Comparison of ENCODE assay signal across 8 mouse cellular contexts in the genomic region with DNA sequence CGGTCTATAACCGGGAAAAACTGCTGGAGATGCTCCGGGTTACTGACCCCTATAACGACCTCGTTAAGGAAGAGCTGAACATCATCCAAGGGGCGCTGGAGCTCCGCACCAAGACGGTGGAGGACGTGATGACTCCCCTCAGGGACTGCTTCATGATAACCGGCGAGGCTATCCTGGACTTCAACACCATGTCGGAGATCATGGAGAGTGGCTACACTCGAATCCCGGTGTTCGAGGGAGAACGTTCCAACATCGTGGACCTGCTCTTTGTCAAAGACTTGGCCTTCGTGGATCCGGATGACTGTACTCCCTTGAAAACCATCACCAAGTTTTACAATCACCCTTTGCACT. TPM values are rescaled to one million over a fixed set of nuclear protein-coding genes. Genes with fewer than 3 reads are reported as not detected.
DNase-seq lines count a peak whose midpoint lies in the region; ATAC-seq and TF ChIP-seq lines count a peak whose summit lies in the region.

No protein-coding gene starts in this region.

- H3K36me3 ChIP-seq in lung, embryonic 14.5 days (ENCODE audit: insufficient read depth): no peaks in the 10 kb centered on the region
- H3K36me3 ChIP-seq in forebrain, embryonic 14.5 days (ENCODE audit: control insufficient read depth, insufficient read depth, low read length): no peaks in the 10 kb centered on the region
- H3K36me3 ChIP-seq in splenic B cell, adult 2 months (ENCODE audit: control insufficient read depth, insufficient read depth, low read length, poor library complexity, severe bottlenecking): no peaks in the 10 kb centered on the region

- TF ChIP-seq CTCF in lung, embryonic 14.5 days (IDR thresholded peaks at IDR 0.05; ENCODE audit: low read depth): no peak

- 3% methylated on average over 19 of the region's 19 CpGs for WGBS in lung, embryonic 14.5 days
- WGBS in forebrain, embryonic 14.5 days: under 1% methylated on average over 19 of the region's 19 CpGs

- peaks cover 24% of the 10 kb centered on the region; the same call in 1 of the 2 replicates for H3K27me3 ChIP-seq in lung, embryonic 14.5 days (ENCODE audit: insufficient read depth, low read length)
- H3K27me3 ChIP-seq in forebrain, embryonic 14.5 days (replicated peaks; ENCODE audit: control insufficient read depth, insufficient read depth, low read length): peaks cover 12% of the 10 kb centered on the region; the same call in 1 of the 2 replicates
- 0 out of 2 replicates have a peak, but pooled peaks cover 2% of the 10 kb centered on the region for H3K27me3 ChIP-seq in splenic B cell, adult 2 months (ENCODE audit: control insufficient read depth, insufficient read depth, low read length, poor library complexity, severe bottlenecking)

- H3K4me1 ChIP-seq in lung, embryonic 14.5 days (ENCODE audit: insufficient read depth): peaks cover 6% of the 10 kb centered on the region; the same call in 1 of the 2 replicates
- peaks cover 13% of the 10 kb centered on the region for H3K4me1 ChIP-seq in forebrain, embryonic 14.5 days (ENCODE audit: control insufficient read depth, insufficient read depth, low read length)

- no peak overlapping the region for H3K27ac ChIP-seq in lung, embryonic 14.5 days (ENCODE audit: low read depth)
- H3K27ac ChIP-seq in forebrain, embryonic 14.5 days (ENCODE audit: low read depth, low read length): no peak overlapping the region

- H3K9ac ChIP-seq in lung, embryonic 14.5 days: no peak overlapping the region
- H3K9ac ChIP-seq in forebrain, embryonic 14.5 days (ENCODE audit: low read length): peak overlapping the region; percentile 73

- H3K9me3 ChIP-seq in lung, embryonic 14.5 days (ENCODE audit: low read depth, low read length): no peaks in the 10 kb centered on the region
- no peaks in the 10 kb centered on the region for H3K9me3 ChIP-seq in forebrain, embryonic 14.5 days (replicated peaks; ENCODE audit: control insufficient read depth, low read length)

- ATAC-seq in lung, embryonic 14.5 days (ENCODE audit: insufficient read depth): no peak
- no peak for ATAC-seq in forebrain, embryonic 14.5 days

- H3K4me2 ChIP-seq in lung, embryonic 14.5 days: peak overlapping the region; percentile 100
- H3K4me2 ChIP-seq in forebrain, embryonic 14.5 days (ENCODE audit: low read length): peak overlapping the region; percentile 99

- peak overlapping the region; percentile 90 for H3K4me3 ChIP-seq in lung, embryonic 14.5 days (ENCODE audit: low read depth, low read length)
- peak overlapping the region; percentile 84 for H3K4me3 ChIP-seq in forebrain, embryonic 14.5 days (ENCODE audit: low read depth, low read length)

- DNase-seq in adrenal gland, adult 2 months: peak; percentile 52
- DNase-seq in adrenal gland, postnatal 10 days: no peak
- no peak for DNase-seq in lung, embryonic 14.5 days
- no peak for DNase-seq in lung, postnatal 4 days
- peak; percentile 17 for DNase-seq in forebrain, embryonic 14.5 days (ENCODE audit: low spot score)
- peak; percentile 17 for DNase-seq in liver
- peak; percentile 11 for DNase-seq in splenic B cell, adult 2 months (ENCODE audit: low read depth, low spot score)
- DNase-seq in cerebellum, adult 9-10 months: no peak

RNA-seq across cellular contexts. Expression of a gene that starts 1.6 kb away (rescaled TPM):
- 10 to 100 TPM; 33.4 to 40.7 TPM for total RNA-seq in adrenal gland, adult 2 months (2021)
- polyA plus RNA-seq in adrenal gland, adult 2 months (2012; rRNA removed): 34.9 and 49.2 TPM in 2 replicates
- 10 to 100 TPM; 13.2 to 23.4 TPM for total RNA-seq in adrenal gland, postnatal 10 days (2021)
- 3.8 and 3.9 TPM in 2 replicates for polyA plus RNA-seq in lung, embryonic 14.5 days (2014; fragmentation: Nextera tagmentation; extraction: Ambion mirVana)
- 2.8 and 4.1 TPM in 2 replicates for polyA plus RNA-seq in forebrain, embryonic 14.5 days (2014; fragmentation: Nextera tagmentation; extraction: Ambion mirVana)

RNA-seq across cellular contexts. Expression of a gene that starts 55.7 kb away (rescaled TPM):
- 10 to 100 TPM; 89.0 to 94.8 TPM for total RNA-seq in adrenal gland, adult 2 months (2021)
- polyA plus RNA-seq in adrenal gland, adult 2 months (2012; rRNA removed): 11.3 and 14.3 TPM in 2 replicates
- total RNA-seq in adrenal gland, postnatal 10 days (2021): 10 to 100 TPM; 55.2 to 62.9 TPM
- 28.5 and 29.2 TPM in 2 replicates for polyA plus RNA-seq in lung, embryonic 14.5 days (2014; fragmentation: Nextera tagmentation; extraction: Ambion mirVana)
- 19.8 and 22.6 TPM in 2 replicates for polyA plus RNA-seq in forebrain, embryonic 14.5 days (2014; fragmentation: Nextera tagmentation; extraction: Ambion mirVana)

Comparison
In these comparisons a context has a peak if more than half of its experiments do, and no peak if none do; other contexts are left out.
1. DNase-seq: peak in adrenal gland, adult 2 months (single experiment), forebrain, embryonic 14.5 days (single experiment), liver (single experiment) and splenic B cell, adult 2 months (single experiment); none in adrenal gland, postnatal 10 days (single experiment), lung, embryonic 14.5 days (single experiment), lung, postnatal 4 days (0 of 2) and cerebellum, adult 9-10 months (single experiment).